Comparison of ENCODE assay signal across 12 mouse cellular contexts in the genomic region with DNA sequence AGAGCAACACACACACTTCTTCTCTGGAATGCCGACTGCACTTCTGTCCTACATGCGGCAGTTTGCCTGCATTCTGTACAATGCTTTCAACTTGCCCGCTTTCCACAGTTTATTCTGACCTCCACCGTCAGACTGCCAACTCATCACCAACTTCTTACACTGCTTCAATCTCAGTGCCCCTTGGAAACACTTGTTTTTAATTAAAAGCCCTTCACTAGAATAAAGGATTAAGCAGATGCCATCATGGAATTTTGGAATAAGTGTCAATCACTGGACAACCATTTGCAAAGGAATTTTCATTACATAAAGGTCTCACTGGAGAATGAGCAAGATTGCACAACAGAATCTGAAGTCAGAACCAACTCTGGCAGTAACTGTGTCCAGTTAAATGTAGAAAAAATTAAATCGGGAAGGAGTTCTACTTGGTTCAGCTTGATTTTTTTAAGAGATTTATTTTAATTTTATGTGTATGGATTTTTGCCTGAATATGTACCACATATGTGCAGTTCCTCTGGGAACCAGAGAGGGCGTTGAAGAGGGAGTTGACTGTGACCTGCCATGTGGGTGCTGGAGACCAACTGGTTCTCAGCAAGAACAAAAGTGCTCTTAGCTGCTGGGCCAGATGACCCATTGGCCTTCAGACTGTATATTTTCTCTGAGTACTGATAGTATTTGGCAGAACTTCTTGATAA.
DNase-seq lines count a peak whose midpoint lies in the region; ATAC-seq and TF ChIP-seq lines count a peak whose summit lies in the region.
"Had no signal": no experiment of that assay in that cellular context is flagged by ENCODE, and none has a peak within 500 bp of the region (broad histone marks: within the 10 kb centered on the region; RNA-seq: fewer than 3 reads in every experiment).

No protein-coding gene starts in this region.

- no peak for TF ChIP-seq POLR2A in lung, adult 2 months (IDR thresholded peaks at IDR 0.05; ENCODE audit: borderline replicate concordance, extremely low read depth, low read depth, low read length)
- TF ChIP-seq POLR2A in testis, adult 2 months (IDR thresholded peaks at IDR 0.05; ENCODE audit: control insufficient read depth, low read depth, low read length), result no peak

- TF ChIP-seq CTCF in lung, adult 2 months (IDR thresholded peaks at IDR 0.05; ENCODE audit: insufficient read depth, low read length), result peak; percentile 38
- TF ChIP-seq CTCF in testis, adult 2 months (IDR thresholded peaks at IDR 0.05; ENCODE audit: control insufficient read depth, insufficient read depth, insufficient replicate concordance, low read depth, low read length), result peak; percentile 21; the same call in 1 of the 2 replicates

- WGBS in lung, adult 2 months, result 59% methylated on average over 6 of the region's 6 CpGs
- 58% methylated on average over 6 of the region's 6 CpGs for WGBS in intestine, embryonic 15.5 days
- WGBS in forebrain, embryonic 10.5 days, result 85% methylated on average over 6 of the region's 6 CpGs

- ATAC-seq in intestine, embryonic 15.5 days, result no peak

- no peak overlapping the region for H3K9ac ChIP-seq in intestine, embryonic 15.5 days
- H3K9ac ChIP-seq: hindbrain, embryonic 15.5 days; limb, embryonic 13.5 days had no signal

- peaks cover 17% of the 10 kb centered on the region for H3K4me1 ChIP-seq in lung, adult 2 months (ENCODE audit: control insufficient read depth, insufficient read depth, low read length)
- peaks cover 15% of the 10 kb centered on the region for H3K4me1 ChIP-seq in intestine, embryonic 15.5 days (replicated peaks)
- no peaks in the 10 kb centered on the region for H3K4me1 ChIP-seq in testis, adult 2 months (ENCODE audit: control insufficient read depth, insufficient read depth, low read length)
- H3K4me1 ChIP-seq in forebrain, embryonic 10.5 days, result peaks cover 10% of the 10 kb centered on the region

- no peak overlapping the region for H3K4me3 ChIP-seq in lung, adult 2 months (replicated peaks; ENCODE audit: extremely low read depth, low read depth, low read length)
- H3K4me3 ChIP-seq in intestine, embryonic 15.5 days (replicated peaks), result no peak overlapping the region
- peak overlapping the region; percentile 68 for H3K4me3 ChIP-seq in testis, adult 2 months (ENCODE audit: control insufficient read depth, low read depth, low read length)
- H3K4me3 ChIP-seq in forebrain, embryonic 10.5 days, result no peak overlapping the region
- H3K4me3 ChIP-seq: hindbrain, embryonic 15.5 days; limb, embryonic 13.5 days had no signal

- intact Hi-C loops in left cerebral cortex, postnatal 4 days (cut with DNase I), result no loop called here

- no peaks in the 10 kb centered on the region for H3K36me3 ChIP-seq in intestine, embryonic 15.5 days
- no peaks in the 10 kb centered on the region for H3K36me3 ChIP-seq in testis, adult 2 months (ENCODE audit: control insufficient read depth, insufficient read depth, low read length)
- H3K36me3 ChIP-seq in forebrain, embryonic 10.5 days (replicated peaks), result no peaks in the 10 kb centered on the region
- H3K36me3 ChIP-seq: hindbrain, embryonic 15.5 days; limb, embryonic 13.5 days had no signal

- H3K27ac ChIP-seq in intestine, embryonic 15.5 days, result 0 out of 2 replicates have a peak overlapping the region, but pooled peaks have one; percentile 22
- 0 out of 2 replicates have a peak overlapping the region, but pooled peaks have one; percentile 3 for H3K27ac ChIP-seq in testis, adult 2 months (ENCODE audit: control insufficient read depth, insufficient read depth, low read depth, low read length)
- H3K27ac ChIP-seq in forebrain, embryonic 10.5 days, result no peak overlapping the region
- H3K27ac ChIP-seq: hindbrain, embryonic 15.5 days; limb, embryonic 13.5 days had no signal

- H3K27me3 ChIP-seq in intestine, embryonic 15.5 days (replicated peaks), result no peaks in the 10 kb centered on the region
- H3K27me3 ChIP-seq in testis, adult 2 months (ENCODE audit: control insufficient read depth, insufficient read depth, low read length), result no peaks in the 10 kb centered on the region
- H3K27me3 ChIP-seq in forebrain, embryonic 10.5 days (ENCODE audit: poor library complexity, severe bottlenecking), result no peaks in the 10 kb centered on the region
- H3K27me3 ChIP-seq: hindbrain, embryonic 15.5 days; limb, embryonic 13.5 days had no signal

- DNase-seq in adrenal gland, postnatal 14 days, result peak; percentile 17
- no peak for DNase-seq in adrenal gland, postnatal 25 days
- no peak for DNase-seq in lung, adult 2 months
- no peak for DNase-seq in lung, adult 18-20 months
- DNase-seq in forebrain, embryonic 10.5 days (ENCODE audit: extremely low spot score, low spot score), result no peak
- no peak for DNase-seq in left cerebral cortex, postnatal 4 days
- DNase-seq: cerebellum, postnatal 25 days; right cerebral cortex, postnatal 4 days had no signal

- H3K9me3 ChIP-seq in intestine, embryonic 15.5 days, result no peaks in the 10 kb centered on the region
- no peaks in the 10 kb centered on the region for H3K9me3 ChIP-seq in forebrain, embryonic 10.5 days
- H3K9me3 ChIP-seq: hindbrain, embryonic 15.5 days; limb, embryonic 13.5 days had no signal

- no peak overlapping the region for H3K4me2 ChIP-seq in intestine, embryonic 15.5 days (replicated peaks)
- H3K4me2 ChIP-seq: hindbrain, embryonic 15.5 days; limb, embryonic 13.5 days had no signal
